Mouse (Mus musculus): ENCODE results near the gene Asb11. TPM values are rescaled to one million over a fixed set of nuclear protein-coding genes. Genes with fewer than 3 reads are reported as not detected.

Gene Asb11
- polyA plus RNA-seq, 1 experiment from 2014 or later = not detected

GRCm38 (mm10) chrX:164446835-164447681 is 10.3 kb downstream of the Asb11 start:
- WGBS = 90% methylated on average over 9 of the region's 9 CpGs
- H3K4me2 ChIP-seq = no peak overlapping the region
- H3K27me3 ChIP-seq = 0 out of 2 replicates have a peak, but pooled peaks cover 2% of the 10 kb centered on the region
- no peak for ATAC-seq (ENCODE audit: low FRiP score, low read depth)
- no peak overlapping the region for H3K9ac ChIP-seq
- H3K4me3 ChIP-seq = no peak overlapping the region
- no peak overlapping the region for H3K27ac ChIP-seq (replicated peaks)
- H3K36me3 ChIP-seq = no peaks in the 10 kb centered on the region
- H3K9me3 ChIP-seq = no peaks in the 10 kb centered on the region
- no peaks in the 10 kb centered on the region for H3K4me1 ChIP-seq (replicated peaks)

- no peak for ATAC-seq (ENCODE audit: low FRiP score, low read depth)
- H3K9ac ChIP-seq = no peak overlapping the region
- no peaks in the 10 kb centered on the region for H3K9me3 ChIP-seq
- no peak overlapping the region for H3K4me3 ChIP-seq
- no peak overlapping the region for H3K4me2 ChIP-seq
- H3K27ac ChIP-seq (replicated peaks) = no peak overlapping the region
- 0 out of 2 replicates have a peak, but pooled peaks cover 2% of the 10 kb centered on the region for H3K27me3 ChIP-seq
- WGBS = 95% methylated on average over 2 of the region's 2 CpGs
- H3K36me3 ChIP-seq = no peaks in the 10 kb centered on the region
- H3K4me1 ChIP-seq (replicated peaks) = no peaks in the 10 kb centered on the region
Measured at GRCm38 (mm10) chrX:164447682-164448071, 10.9 kb downstream of the Asb11 start.

- WGBS = 46% methylated on average over 3 of the region's 3 CpGs
Measured at GRCm38 (mm10) chrX:164449201-164449600, 12.4 kb downstream of the Asb11 start.

GRCm38 (mm10) chrX:164459205-164459878 is 22.5 kb downstream of the Asb11 start:
- H3K9ac ChIP-seq = no peak overlapping the region
- H3K27me3 ChIP-seq = no peaks in the 10 kb centered on the region
- no peaks in the 10 kb centered on the region for H3K9me3 ChIP-seq
- ATAC-seq (ENCODE audit: low FRiP score, low read depth) = no peak
- no peak overlapping the region for H3K27ac ChIP-seq (replicated peaks)
- no peak overlapping the region for H3K4me2 ChIP-seq
- no peaks in the 10 kb centered on the region for H3K4me1 ChIP-seq (replicated peaks)
- no peak overlapping the region for H3K4me3 ChIP-seq
- WGBS = 79% methylated on average over 6 of the region's 6 CpGs
- no peaks in the 10 kb centered on the region for H3K36me3 ChIP-seq

More at GRCm38 (mm10) chrX:164449201-164449600, 12.4 kb downstream of the Asb11 start:
- no peak for ATAC-seq (ENCODE audit: low FRiP score, low read depth)
- Histone ChIP-seq H3K4me1 (replicated peaks) (no peaks in the 10 kb centered on the region), H3K4me3 (no peak overlapping the region), H3K36me3 (no peaks in the 10 kb centered on the region), H3K9me3 (no peaks in the 10 kb centered on the region), H3K9ac (no peak overlapping the region), H3K4me2 (no peak overlapping the region), H3K27me3 (no peaks in the 10 kb centered on the region), H3K27ac (replicated peaks) (no peak overlapping the region)

GRCm38 (mm10) chrX:164502258-164502657 is 65.5 kb downstream of the Asb11 start:
- Histone ChIP-seq H3K27me3 (no peaks in the 10 kb centered on the region), H3K4me3 (no peak overlapping the region), H3K27ac (replicated peaks) (no peak overlapping the region), H3K9me3 (no peaks in the 10 kb centered on the region), H3K4me1 (replicated peaks) (no peaks in the 10 kb centered on the region), H3K4me2 (no peak overlapping the region), H3K9ac (no peak overlapping the region), H3K36me3 (no peaks in the 10 kb centered on the region)
- WGBS = 80% methylated on average over 2 of the region's 2 CpGs
- no peak for ATAC-seq (ENCODE audit: low FRiP score, low read depth)

- no peak within 1 kb of the TSS for H3K4me2 ChIP-seq
- no peak within 1 kb of the TSS for H3K27ac ChIP-seq (replicated peaks)
- no peak within 1 kb of the TSS for H3K4me3 ChIP-seq
- no peak for ATAC-seq (ENCODE audit: low FRiP score, low read depth)
- no peaks in the 10 kb centered on the region for H3K27me3 ChIP-seq
- 74% methylated on average over 10 of the region's 10 CpGs for WGBS
- no peak within 1 kb of the TSS for H3K9ac ChIP-seq
- H3K36me3 ChIP-seq = no peaks in the 10 kb centered on the region
- H3K9me3 ChIP-seq = no peaks in the 10 kb centered on the region
- H3K4me1 ChIP-seq (replicated peaks) = no peaks in the 10 kb centered on the region
Measured at GRCm38 (mm10) chrX:164505709-164506498, 69.1 kb downstream of the Asb11 start, which contains the start of gene Asb9. Gene Asb9, plus strand, starts transcription at chrX:164506327.

GRCm38 (mm10) chrX:164507068-164507467 is 70.3 kb downstream of the Asb11 start:
- Histone ChIP-seq H3K27ac (replicated peaks) (no peak overlapping the region), H3K36me3 (no peaks in the 10 kb centered on the region), H3K27me3 (no peaks in the 10 kb centered on the region), H3K4me3 (no peak overlapping the region), H3K4me2 (no peak overlapping the region), H3K9ac (no peak overlapping the region), H3K4me1 (replicated peaks) (no peaks in the 10 kb centered on the region), H3K9me3 (no peaks in the 10 kb centered on the region)
- ATAC-seq (ENCODE audit: low FRiP score, low read depth) = no peak
- WGBS = 67% methylated on average over 4 of the region's 4 CpGs

- peak; percentile 69; the same call in 1 of the 2 replicates for ATAC-seq (ENCODE audit: low FRiP score, low read depth)
- Histone ChIP-seq H3K9ac (no peak overlapping the region), H3K4me2 (no peak overlapping the region), H3K4me1 (replicated peaks) (no peaks in the 10 kb centered on the region), H3K36me3 (no peaks in the 10 kb centered on the region), H3K9me3 (no peaks in the 10 kb centered on the region), H3K27ac (replicated peaks) (no peak overlapping the region), H3K4me3 (no peak overlapping the region), H3K27me3 (no peaks in the 10 kb centered on the region)
- WGBS = 66% methylated on average over 3 of the region's 3 CpGs
Measured at GRCm38 (mm10) chrX:164508728-164509127, 71.9 kb downstream of the Asb11 start.

Other genes starting within 250 kb of the Asb11 start
- 0.46 and 0.62 TPM in 2 replicates for gene Bmx, start 178.8 kb upstream of the Asb11 start, polyA plus RNA-seq (2015; fragmentation: Nextera tagmentation; extraction: Ambion mirVana)
- gene Pir, start 167.6 kb upstream of the Asb11 start, polyA plus RNA-seq (2015; fragmentation: Nextera tagmentation; extraction: Ambion mirVana) = 3.6 TPM in 2 replicates
- gene Vegfd, start 63.6 kb upstream of the Asb11 start, polyA plus RNA-seq (2015; fragmentation: Nextera tagmentation; extraction: Ambion mirVana) = 0.30 and 0.51 TPM in 2 replicates
- gene Piga, start 17.2 kb upstream of the Asb11 start, polyA plus RNA-seq (2015; fragmentation: Nextera tagmentation; extraction: Ambion mirVana) = 5.5 and 5.8 TPM in 2 replicates
- 0.13 TPM in 1 of 2 replicates, not detected in the other for gene Asb9, start 69.3 kb downstream of the Asb11 start, polyA plus RNA-seq (2015; fragmentation: Nextera tagmentation; extraction: Ambion mirVana)

Measured in hindbrain, embryonic 15.5 days (tissue).